Mouse (Mus musculus): ENCODE measurements around the gene Nab2. TPM values are rescaled to one million over a fixed set of nuclear protein-coding genes. Genes with fewer than 3 reads are reported as not detected.

Gene Nab2
- polyA plus RNA-seq, 1 experiment from 2014 or later = 10.1 TPM

Other genes with a start within 250 kb of the Nab2 start
- 0.24 and 0.30 TPM in 2 replicates for gene Stac3, start 166.9 kb downstream of the Nab2 start, polyA plus RNA-seq (2014; fragmentation: Nextera tagmentation; extraction: Ambion mirVana)
- gene Ndufa4l2, start 153.6 kb downstream of the Nab2 start, polyA plus RNA-seq (2014; fragmentation: Nextera tagmentation; extraction: Ambion mirVana) = 10.1 and 13.9 TPM in 2 replicates
- gene Shmt2, start 146.1 kb downstream of the Nab2 start, polyA plus RNA-seq (2014; fragmentation: Nextera tagmentation; extraction: Ambion mirVana) = 71.3 and 82.7 TPM in 2 replicates
- gene Nxph4, start 134.0 kb downstream of the Nab2 start, polyA plus RNA-seq (2014; fragmentation: Nextera tagmentation; extraction: Ambion mirVana) = 0.21 and 0.33 TPM in 2 replicates
- gene Lrp1, start 47.4 kb downstream of the Nab2 start, polyA plus RNA-seq (2014; fragmentation: Nextera tagmentation; extraction: Ambion mirVana) = 32.8 and 34.6 TPM in 2 replicates
- gene Stat6, start 25.6 kb downstream of the Nab2 start, polyA plus RNA-seq (2014; fragmentation: Nextera tagmentation; extraction: Ambion mirVana) = 21.0 and 27.1 TPM in 2 replicates
- 6.7 and 8.4 TPM in 2 replicates for gene Nemp1, start 1.7 kb downstream of the Nab2 start, polyA plus RNA-seq (2014; fragmentation: Nextera tagmentation; extraction: Ambion mirVana)
- 0.14 and 0.49 TPM in 2 replicates for gene Myo1a, start 36.6 kb upstream of the Nab2 start, polyA plus RNA-seq (2014; fragmentation: Nextera tagmentation; extraction: Ambion mirVana)
- gene Tac2, start 55.9 kb upstream of the Nab2 start, polyA plus RNA-seq (2014; fragmentation: Nextera tagmentation; extraction: Ambion mirVana) = 3.7 and 6.4 TPM in 2 replicates
- 3.1 and 4.2 TPM in 2 replicates for gene Zbtb39, start 71.0 kb upstream of the Nab2 start, polyA plus RNA-seq (2014; fragmentation: Nextera tagmentation; extraction: Ambion mirVana)
- gene Gpr182, start 83.2 kb upstream of the Nab2 start, polyA plus RNA-seq (2014; fragmentation: Nextera tagmentation; extraction: Ambion mirVana) = 9.1 and 9.2 TPM in 2 replicates
- 0.10 TPM in 1 of 2 replicates, not detected in the other for gene Rdh1, start 91.2 kb upstream of the Nab2 start, polyA plus RNA-seq (2014; fragmentation: Nextera tagmentation; extraction: Ambion mirVana)
- gene Rdh16f1, start 91.2 kb upstream of the Nab2 start, polyA plus RNA-seq (2014; fragmentation: Nextera tagmentation; extraction: Ambion mirVana) = 0.10 TPM in 1 of 2 replicates, not detected in the other
- 0.18 TPM in 1 of 2 replicates, not detected in the other for gene Rdh9, start 107.8 kb upstream of the Nab2 start, polyA plus RNA-seq (2014; fragmentation: Nextera tagmentation; extraction: Ambion mirVana)
- gene Rdh16, start 132.6 kb upstream of the Nab2 start, polyA plus RNA-seq (2014; fragmentation: Nextera tagmentation; extraction: Ambion mirVana) = not detected in 2 replicates
- not detected in 2 replicates for gene Rdh19, start 181.4 kb upstream of the Nab2 start, polyA plus RNA-seq (2014; fragmentation: Nextera tagmentation; extraction: Ambion mirVana)
- not detected in 2 replicates for gene Rdh16f2, start 197.9 kb upstream of the Nab2 start, polyA plus RNA-seq (2014; fragmentation: Nextera tagmentation; extraction: Ambion mirVana)
- not detected in 2 replicates for gene Rdh7, start 220.2 kb upstream of the Nab2 start, polyA plus RNA-seq (2014; fragmentation: Nextera tagmentation; extraction: Ambion mirVana)
- not detected in 2 replicates for gene Sdr9c7, start 229.9 kb upstream of the Nab2 start, polyA plus RNA-seq (2014; fragmentation: Nextera tagmentation; extraction: Ambion mirVana)